In genomic region chr13:49345476-49345875, GRCm38 (mm10) we compare ENCODE assay signal across 8 mouse cellular contexts. TPM values are rescaled to one million over a fixed set of nuclear protein-coding genes. Genes with fewer than 3 reads are reported as not detected.
DNase-seq lines count a peak whose midpoint lies in the region.

No protein-coding gene starts in this region.

- intact Hi-C loops in gastrocnemius, postnatal 14 days (cut with DNase I; ENCODE audit: low total_unique reads) = no loop called here

- DNase-seq in cerebellum, adult 11-12 months = peak; percentile 56
- DNase-seq in cerebellum, adult 11 months = no peak
- peak; percentile 91 for DNase-seq in 3T3-L1 (ENCODE audit: low read depth, low spot score)
- DNase-seq in gastrocnemius, postnatal 14 days = peak; percentile 82
- peak; percentile 70 for DNase-seq in kidney, postnatal 10 days
- DNase-seq in layer of hippocampus, adult 9-11 months = no peak
- DNase-seq in spleen, postnatal 36 days (ENCODE audit: low spot score in 2 of 2) = no peak
- DNase-seq in c-Kit-positive CD71-positive TER-119-positive erythroid progenitor cells, embryonic 14.5 days (ENCODE audit: low spot score) = no peak

RNA-seq across cellular contexts. Expression of gene Bicd2, which starts 4.1 kb away (rescaled TPM):
- total RNA-seq in gastrocnemius, postnatal 14 days (2021) = 10 to 100 TPM; 20.5 to 21.2 TPM

RNA-seq across cellular contexts. Expression of gene Fgd3, which starts 25.4 kb away (rescaled TPM):
- total RNA-seq in gastrocnemius, postnatal 14 days (2021) = 1 to 10 TPM in 1 of 2 experiments, under 1 TPM in 1; 0.93 to 1.3 TPM

Comparison
In these comparisons a context has a peak if more than half of its experiments do, and no peak if none do; other contexts are left out.
1. DNase-seq: peak in cerebellum, adult 11-12 months (single experiment), 3T3-L1 (single experiment), gastrocnemius, postnatal 14 days (single experiment) and kidney, postnatal 10 days (single experiment); none in cerebellum, adult 11 months (single experiment), layer of hippocampus, adult 9-11 months (single experiment), spleen, postnatal 36 days (0 of 2) and c-Kit-positive CD71-positive TER-119-positive erythroid progenitor cells, embryonic 14.5 days (single experiment).